Mouse (Mus musculus) hindbrain, postnatal 0 days (tissue): ENCODE data around the gene Adgrg6. TPM values are rescaled to one million over a fixed set of nuclear protein-coding genes. Genes with fewer than 3 reads are reported as not detected.
A peak's percentile ranks its signal among the peaks of the same experiment; 100 is the strongest.

Source experiments
- ATAC-seq: fragments of 200-750 bp; cut with Nextera tagmentation; 2 replicates; pipeline ENCODE4 v1.8.0; 2017; ENCODE audit warnings: mild to moderate bottlenecking, moderate TSS enrichment, moderate library complexity
- DNase-seq: peaks from one replicate; pipeline ENCODE4 v3.0.0-alpha.2; 2015; ENCODE audit warnings: low spot score
- H3K27ac ChIP-seq: fragments of 300-500 bp; sonication (generic); 2 replicates; pipeline ENCODE4 v1.5.1; 2014; ENCODE audit warnings: mild to moderate bottlenecking
- H3K27me3 ChIP-seq: fragments of 300-500 bp; sonication (generic); 2 replicates; pipeline ENCODE4 v1.6.1; 2014; ENCODE audit warnings: low read length, mixed read lengths; ENCODE audit not compliant: insufficient read depth
- H3K36me3 ChIP-seq: fragments of 300-500 bp; sonication (generic); 2 replicates; pipeline ENCODE4 v1.6.1; 2014; ENCODE audit warnings: low read length, mixed read lengths; ENCODE audit not compliant: insufficient read depth
- H3K4me1 ChIP-seq: fragments of 300-500 bp; sonication (generic); 2 replicates; pipeline ENCODE4 v1.6.1; 2014; ENCODE audit warnings: antibody characterized with exemption, low read length, mixed read lengths; ENCODE audit not compliant: insufficient read depth
- H3K4me2 ChIP-seq: fragments of 300-500 bp; sonication (generic); 2 replicates; pipeline ENCODE4 v1.6.1; 2014; ENCODE audit warnings: low read depth, mild to moderate bottlenecking, low read length, moderate library complexity, mixed read lengths
- H3K4me3 ChIP-seq: fragments of 300-500 bp; sonication (generic); 2 replicates; pipeline ENCODE4 v1.5.1; 2014; ENCODE audit warnings: low read length
- H3K9ac ChIP-seq: fragments of 300-500 bp; sonication (generic); replicated peaks from 2 replicates; pipeline ENCODE4 v1.6.1; 2014; ENCODE audit warnings: mild to moderate bottlenecking, low read length, moderate library complexity, mixed read lengths
- H3K9me3 ChIP-seq: fragments of 300-500 bp; sonication (generic); 2 replicates; pipeline ENCODE4 v1.6.1; 2016; ENCODE audit warnings: low read length, mixed read lengths
- CTCF ChIP-seq: IDR thresholded peaks from 2 replicates; pipeline ENCODE4 v1.5.1; 2016; ENCODE audit warnings: antibody characterized with exemption, control low read depth, low read depth
- WGBS: fragments of 180-500 bp; shearing (Covaris S2); extraction: QIAGEN DNeasy Blood & Tissue Kit; methylation state at CpG from one replicate; pipeline ENCODE4 v1.1.7; 2014; 5-methylcytosine and 5-hydroxymethylcytosine counted together
- polyA plus RNA-seq: library from polyadenylated mRNA; unstranded; fragments of >200 nt; fragmentation: Nextera tagmentation; extraction: Ambion mirVana; gene quantifications from 2 replicates; pipeline ENCODE4 v1.2.1, GENCODE M21; 2015
- total RNA-seq: library from RNA; depleted of rRNA; stranded (reverse); fragments of >200 nt; gene quantifications from 2 replicates; pipeline ENCODE4 v1.2.3, GENCODE M21; 2014

The Adgrg6 gene
- total and polyA plus RNA-seq, 2 experiments from 2014 or later: 2.2 to 6.1 TPM

GRCm38 (mm10) chr10:14527765-14528164 lies 17.7 kb downstream of the Adgrg6 start:
- Histone ChIP-seq H3K4me1 (no peaks in the 10 kb centered on the region), H3K36me3 (no peaks in the 10 kb centered on the region), H3K4me2 (no peak overlapping the region), H3K4me3 (no peak overlapping the region), H3K9ac (no peak overlapping the region), H3K27ac (no peak overlapping the region), H3K27me3 (no peaks in the 10 kb centered on the region), H3K9me3 (no peaks in the 10 kb centered on the region)
- DNase-seq: no peak
- 78% methylated on average over 2 of the region's 2 CpGs for WGBS
- ATAC-seq: no peak
- no peak for TF ChIP-seq CTCF

- Histone ChIP-seq H3K4me1 (no peaks in the 10 kb centered on the region), H3K27me3 (no peaks in the 10 kb centered on the region), H3K27ac (no peak overlapping the region), H3K36me3 (no peaks in the 10 kb centered on the region), H3K4me2 (no peak overlapping the region), H3K9ac (no peak overlapping the region), H3K4me3 (no peak overlapping the region), H3K9me3 (no peaks in the 10 kb centered on the region)
- DNase-seq: no peak
- 74% methylated on average over 5 of the region's 5 CpGs for WGBS
- no peak for ATAC-seq
- TF ChIP-seq CTCF: no peak
These were observed 22.7 kb downstream of the Adgrg6 start for GRCm38 (mm10) chr10:14522729-14523128.

GRCm38 (mm10) chr10:14520912-14521675 lies 24.4 kb downstream of the Adgrg6 start:
- no peak for TF ChIP-seq CTCF
- Histone ChIP-seq H3K9ac (no peak overlapping the region), H3K4me2 (no peak overlapping the region), H3K4me3 (no peak overlapping the region), H3K9me3 (no peaks in the 10 kb centered on the region), H3K4me1 (no peaks in the 10 kb centered on the region), H3K36me3 (no peaks in the 10 kb centered on the region), H3K27ac (no peak overlapping the region), H3K27me3 (no peaks in the 10 kb centered on the region)
- DNase-seq (no peak), ATAC-seq (peak; percentile 55)
- 51% methylated on average over 8 of the region's 8 CpGs for WGBS

GRCm38 (mm10) chr10:14517909-14518308 lies 27.6 kb downstream of the Adgrg6 start:
- Histone ChIP-seq H3K9ac (no peak overlapping the region), H3K4me3 (no peak overlapping the region), H3K4me1 (no peaks in the 10 kb centered on the region), H3K36me3 (no peaks in the 10 kb centered on the region), H3K27ac (no peak overlapping the region), H3K4me2 (no peak overlapping the region), H3K9me3 (no peaks in the 10 kb centered on the region), H3K27me3 (no peaks in the 10 kb centered on the region)
- ATAC-seq: no peak
- DNase-seq: no peak
- no peak for TF ChIP-seq CTCF
- 44% methylated on average over 5 of the region's 5 CpGs for WGBS

- no peak for TF ChIP-seq CTCF
- ATAC-seq (peak; percentile 55; the same call in 1 of the 2 replicates), DNase-seq (peak; percentile 9)
- Histone ChIP-seq H3K27ac (no peak overlapping the region), H3K36me3 (no peaks in the 10 kb centered on the region), H3K4me2 (no peak overlapping the region), H3K9ac (no peak overlapping the region), H3K4me3 (no peak overlapping the region), H3K27me3 (no peaks in the 10 kb centered on the region), H3K9me3 (no peaks in the 10 kb centered on the region), H3K4me1 (no peaks in the 10 kb centered on the region)
- 19% methylated on average over 2 of the region's 2 CpGs for WGBS
These were observed 33.4 kb downstream of the Adgrg6 start for GRCm38 (mm10) chr10:14511904-14512663.

GRCm38 (mm10) chr10:14511157-14511556 lies 34.3 kb downstream of the Adgrg6 start:
- no peak for ATAC-seq
- Histone ChIP-seq H3K4me3 (no peak overlapping the region), H3K36me3 (no peaks in the 10 kb centered on the region), H3K4me1 (no peaks in the 10 kb centered on the region), H3K27ac (no peak overlapping the region), H3K4me2 (no peak overlapping the region), H3K9ac (no peak overlapping the region), H3K27me3 (no peaks in the 10 kb centered on the region), H3K9me3 (no peaks in the 10 kb centered on the region)
- 63% methylated on average over 3 of the region's 3 CpGs for WGBS
- no peak for DNase-seq
- no peak for TF ChIP-seq CTCF

- no peak overlapping the region for H3K4me2 ChIP-seq
- H3K27me3 ChIP-seq: no peaks in the 10 kb centered on the region
- H3K4me3 ChIP-seq: no peak overlapping the region
- no peak overlapping the region for H3K27ac ChIP-seq
- no peaks in the 10 kb centered on the region for H3K4me1 ChIP-seq
- DNase-seq: no peak
- ATAC-seq: no peak
- no peak overlapping the region for H3K9ac ChIP-seq
- TF ChIP-seq CTCF: no peak
- no peaks in the 10 kb centered on the region for H3K9me3 ChIP-seq
- no peaks in the 10 kb centered on the region for H3K36me3 ChIP-seq
These were observed 49.8 kb downstream of the Adgrg6 start for GRCm38 (mm10) chr10:14495658-14496057.
